Mouse (Mus musculus) mesoderm, embryonic 11.5 days (tissue): ENCODE data around the gene Gmnn.
A peak's percentile ranks its signal among the peaks of the same experiment; 100 is the strongest.

Experiments
- DNase-seq: peaks from one replicate; pipeline ENCODE4 v3.0.0-alpha.2; 2012; ENCODE audit warnings: low read depth, low spot score

Gene Gmnn

GRCm38 (mm10) chr13:24761083-24761402 is 680 bp downstream of the Gmnn start:
- DNase-seq: no peak

- DNase-seq: no peak
Observed at GRCm38 (mm10) chr13:24760351-24760870, 1.3 kb downstream of the Gmnn start.

- no peak for DNase-seq
Observed at GRCm38 (mm10) chr13:24759451-24759850, 2.3 kb downstream of the Gmnn start.

- DNase-seq: no peak
Observed at GRCm38 (mm10) chr13:24757820-24758564, 3.7 kb downstream of the Gmnn start.

GRCm38 (mm10) chr13:24756756-24757155 is 5.0 kb downstream of the Gmnn start:
- DNase-seq: no peak

GRCm38 (mm10) chr13:24751396-24751795 is 10.3 kb downstream of the Gmnn start:
- DNase-seq: no peak

- DNase-seq: no peak
Observed at GRCm38 (mm10) chr13:24750807-24751206, 10.9 kb downstream of the Gmnn start.

- DNase-seq: no peak
Observed at GRCm38 (mm10) chr13:24747823-24748222, 13.9 kb downstream of the Gmnn start.

GRCm38 (mm10) chr13:24741028-24741427 is 20.7 kb downstream of the Gmnn start, which contains the start of gene Armh2:
TSS of gene Armh2 (plus strand) at chr13:24741232.
- no peak for DNase-seq

GRCm38 (mm10) chr13:24735608-24736131 is 26.1 kb downstream of the Gmnn start:
- DNase-seq: no peak

- no peak for DNase-seq
Observed at GRCm38 (mm10) chr13:24734502-24734901, 27.2 kb downstream of the Gmnn start.

GRCm38 (mm10) chr13:24729128-24729527 is 32.6 kb downstream of the Gmnn start:
- DNase-seq: no peak

- DNase-seq: peak; percentile 12
Observed at GRCm38 (mm10) chr13:24724395-24724759, 37.3 kb downstream of the Gmnn start.

- peak; percentile 18 for DNase-seq
Observed at GRCm38 (mm10) chr13:24723699-24724394, 37.9 kb downstream of the Gmnn start.

- no peak for DNase-seq
Observed at GRCm38 (mm10) chr13:24721502-24721901, 40.2 kb downstream of the Gmnn start.

- DNase-seq: no peak
Observed at GRCm38 (mm10) chr13:24717677-24718076, 44.0 kb downstream of the Gmnn start.

- DNase-seq: no peak
Observed at GRCm38 (mm10) chr13:24716441-24716840, 45.3 kb downstream of the Gmnn start.

- DNase-seq: no peak
Observed at GRCm38 (mm10) chr13:24715601-24716000, 46.1 kb downstream of the Gmnn start.

GRCm38 (mm10) chr13:24714360-24714885 is 47.3 kb downstream of the Gmnn start:
- DNase-seq: no peak

- DNase-seq: peak; percentile 86
Observed at GRCm38 (mm10) chr13:24713434-24714000, 48.2 kb downstream of the Gmnn start.

GRCm38 (mm10) chr13:24712581-24713130 is 49.1 kb downstream of the Gmnn start:
- DNase-seq: no peak

GRCm38 (mm10) chr13:24710968-24711367 is 50.8 kb downstream of the Gmnn start:
- DNase-seq: no peak
